Mouse (Mus musculus) ovary, postnatal 10 days (tissue): ENCODE data around the gene Slc38a2.

Source experiments
- DNase-seq: peaks from one replicate; pipeline ENCODE4 v3.0.0; 2022; ENCODE audit warnings: low spot score

The Slc38a2 gene

DNA sequence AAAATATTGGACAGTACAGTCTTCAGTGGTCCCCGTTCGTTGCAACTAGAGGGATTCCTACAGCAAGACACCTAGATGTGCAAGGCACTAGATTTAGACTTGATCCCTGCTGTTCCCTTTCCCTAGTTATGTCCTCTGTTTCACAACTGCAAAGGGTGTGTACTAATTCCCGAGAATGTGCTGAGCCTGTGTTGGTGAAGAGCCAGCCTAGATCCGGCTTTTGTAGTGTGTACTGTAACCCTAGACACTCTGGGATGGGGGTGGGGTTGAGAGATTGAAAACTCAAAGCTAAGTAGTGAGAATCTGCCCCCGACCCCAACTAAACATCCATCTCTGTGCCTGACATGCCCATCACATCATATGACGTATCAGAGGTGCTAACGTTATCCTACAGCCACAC lies 18.9 kb upstream of the Slc38a2 start:
- no peak for DNase-seq

DNA sequence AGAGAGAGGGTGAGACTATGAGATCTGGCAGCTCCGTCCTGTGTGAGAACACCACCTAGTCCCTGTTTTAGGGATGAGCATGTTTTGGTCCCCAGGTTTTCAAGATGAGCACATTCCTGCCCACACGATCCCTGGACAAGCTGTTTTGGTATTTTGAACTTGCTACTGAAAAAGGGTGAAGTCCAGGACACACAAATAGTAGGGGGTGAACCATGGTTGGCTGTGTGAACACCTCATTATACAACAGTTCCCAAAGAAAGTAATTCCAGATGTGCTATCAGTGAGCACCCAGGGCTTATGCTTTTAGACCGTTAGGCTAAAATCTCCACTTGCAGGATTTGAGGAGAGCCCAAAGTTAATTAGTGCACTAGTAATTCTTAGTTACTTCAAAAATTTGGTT lies 17.7 kb upstream of the Slc38a2 start:
- no peak for DNase-seq

DNA sequence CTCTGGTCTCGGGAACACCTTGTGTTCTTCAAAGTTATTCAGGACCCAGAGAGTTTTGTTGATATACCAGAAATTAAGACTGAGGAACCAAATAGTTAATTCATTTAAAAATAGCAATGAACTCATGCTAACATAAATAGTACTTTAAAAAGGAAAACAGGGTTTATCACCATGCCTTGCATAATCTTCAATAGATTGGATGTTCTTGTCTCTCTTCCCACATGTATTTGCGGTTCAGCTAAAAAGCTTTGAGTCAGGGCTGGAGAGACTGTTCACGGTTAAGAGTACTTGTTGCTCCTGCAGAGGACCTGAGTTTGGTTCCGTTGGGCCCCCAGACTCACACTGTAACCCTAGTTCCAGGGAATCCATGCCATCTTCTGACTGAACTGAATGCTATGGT lies 16.8 kb upstream of the Slc38a2 start:
- no peak for DNase-seq

DNA sequence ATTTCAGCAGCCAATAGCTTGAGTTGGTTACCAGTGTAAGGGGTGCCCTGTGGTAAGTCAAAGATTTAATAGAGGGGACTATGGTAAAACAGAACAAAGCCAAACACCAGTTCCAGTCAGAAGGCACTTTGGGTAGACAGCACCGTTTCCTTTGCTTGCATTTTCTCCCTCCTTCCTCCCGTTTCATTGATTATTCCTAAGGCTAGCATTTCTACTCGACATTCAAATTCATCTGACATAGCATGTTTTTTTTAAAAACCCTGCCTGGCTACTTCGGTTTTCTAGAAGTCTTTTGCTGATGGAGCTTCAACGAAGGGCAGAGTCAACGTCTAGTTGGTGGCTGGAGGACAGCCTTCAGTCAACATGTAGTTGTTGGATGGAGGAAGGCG lies 16.2 kb upstream of the Slc38a2 start:
- no peak for DNase-seq

DNA sequence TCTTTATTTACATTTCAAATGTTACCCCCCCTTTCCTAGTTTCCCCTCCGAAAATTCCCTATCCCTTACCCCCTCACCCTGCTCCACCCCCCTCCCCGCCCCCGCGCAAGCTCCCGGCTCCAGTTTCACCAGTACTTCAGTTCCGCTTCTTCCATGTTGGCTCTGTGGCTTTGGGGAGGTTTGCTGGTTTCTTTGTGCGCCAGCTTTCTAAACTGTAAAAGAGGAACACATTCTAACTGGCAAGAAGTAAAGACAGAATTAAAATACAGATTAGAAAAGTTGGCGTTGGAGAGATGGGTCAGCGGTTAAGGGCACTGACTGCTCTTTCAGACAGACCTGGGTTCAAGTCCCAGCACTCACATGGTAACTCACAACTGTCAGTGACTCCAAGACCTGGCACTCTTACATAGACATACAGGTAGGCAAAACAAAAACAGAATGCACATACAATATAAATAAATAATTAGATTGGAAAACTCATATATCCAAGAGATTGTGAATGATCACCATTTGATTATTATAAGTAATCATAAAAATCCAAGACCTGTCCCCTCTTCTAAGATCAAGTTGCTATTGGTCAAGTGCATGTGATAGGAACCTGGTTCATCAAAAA lies 15.7 kb upstream of the Slc38a2 start:
- DNase-seq = no peak

DNA sequence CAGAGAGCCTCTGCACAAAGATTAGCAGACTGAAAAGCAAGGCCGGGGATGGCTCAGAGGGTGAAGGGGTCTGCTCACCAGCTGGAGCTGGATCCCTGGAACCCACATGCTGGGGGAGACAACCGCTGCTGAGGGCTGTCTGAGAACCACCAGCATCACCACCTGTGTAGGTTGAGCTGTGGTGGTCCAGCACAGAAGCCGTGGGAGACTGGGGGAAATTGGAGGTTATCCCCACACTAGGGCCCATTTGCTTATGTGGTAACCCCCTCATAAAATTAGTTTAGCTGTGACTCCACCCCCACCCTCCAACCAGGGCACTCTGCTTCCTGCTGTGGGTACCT lies 15.1 kb upstream of the Slc38a2 start:
- DNase-seq = no peak

DNA sequence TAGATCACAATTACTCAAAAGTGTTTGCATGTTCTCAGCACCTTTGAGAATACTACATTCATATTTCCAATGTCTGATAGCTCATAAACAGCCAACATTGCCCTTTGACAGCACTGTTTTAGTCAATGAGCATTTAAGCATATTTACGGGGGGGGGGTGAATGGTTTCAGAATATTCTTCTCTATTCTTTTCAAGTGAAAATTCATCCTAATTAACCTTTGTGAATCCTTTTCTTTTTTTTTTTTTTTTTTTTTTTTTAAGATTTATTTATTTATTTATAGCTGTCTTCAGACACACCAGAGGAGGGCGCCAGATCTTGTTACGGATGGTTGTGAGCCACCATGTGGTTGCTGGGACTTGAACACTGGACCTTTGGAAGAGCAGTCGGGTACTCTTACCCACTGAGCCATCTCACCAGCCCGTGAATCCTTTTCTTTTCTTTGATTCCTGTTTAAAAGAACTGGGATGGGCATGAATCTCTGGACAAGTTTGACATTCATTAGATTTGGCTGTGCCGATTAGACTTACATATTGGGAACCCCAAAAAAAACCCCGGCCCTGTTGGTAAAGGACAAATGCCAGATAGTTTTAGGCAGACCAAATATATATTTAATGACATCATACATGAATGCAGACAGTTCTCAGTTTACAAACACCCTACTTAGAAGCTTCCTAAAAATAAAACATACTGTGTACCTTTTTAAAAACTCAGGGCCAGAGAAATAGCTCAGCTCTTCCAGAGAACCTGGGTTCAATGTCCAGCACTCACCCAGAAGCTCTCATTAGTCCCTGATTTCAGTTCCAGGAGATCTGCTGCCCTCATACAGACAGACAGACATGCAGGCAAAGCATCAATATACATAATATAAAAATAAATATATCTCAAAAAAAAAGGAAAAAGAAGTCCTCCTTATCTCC lies 14.5 kb upstream of the Slc38a2 start:
- DNase-seq = no peak

DNA sequence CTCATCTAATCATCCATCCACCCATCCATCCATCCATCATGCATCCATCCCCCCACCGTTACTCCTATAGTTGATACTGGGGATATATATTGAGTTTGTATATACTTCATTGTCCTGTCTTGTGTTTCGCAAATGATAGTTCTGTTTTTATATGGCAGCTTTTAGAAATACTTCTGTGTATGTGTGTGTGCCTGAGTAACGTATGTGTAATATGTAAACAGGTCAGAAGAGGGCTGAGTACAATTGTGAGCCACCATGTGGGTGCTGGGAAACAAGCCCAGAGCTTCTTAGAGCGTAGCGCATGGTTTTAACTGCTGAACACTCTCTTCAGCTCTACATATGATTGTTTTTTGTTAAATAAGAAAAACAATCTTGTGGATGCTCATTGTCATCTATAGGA lies 12.8 kb upstream of the Slc38a2 start:
- no peak for DNase-seq

DNA sequence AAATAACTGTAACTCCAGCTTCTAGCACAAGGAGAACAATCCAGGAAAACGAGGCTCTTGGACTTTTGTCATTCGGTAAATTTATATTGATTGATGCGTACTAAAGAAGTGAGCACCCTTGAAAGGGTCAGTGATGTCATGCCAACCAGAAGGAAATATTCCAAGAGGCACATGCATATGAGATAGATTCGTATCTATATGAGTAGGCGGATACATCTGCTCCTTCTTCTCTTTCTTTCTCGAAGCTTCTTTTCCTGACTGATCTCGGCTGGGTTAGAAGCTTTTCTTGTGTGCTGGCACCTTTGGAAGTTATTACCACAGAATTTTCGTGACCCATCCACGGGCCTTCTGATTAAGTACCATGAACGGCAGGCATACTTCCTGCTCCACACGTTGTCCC lies 12.1 kb upstream of the Slc38a2 start:
- no peak for DNase-seq

DNA sequence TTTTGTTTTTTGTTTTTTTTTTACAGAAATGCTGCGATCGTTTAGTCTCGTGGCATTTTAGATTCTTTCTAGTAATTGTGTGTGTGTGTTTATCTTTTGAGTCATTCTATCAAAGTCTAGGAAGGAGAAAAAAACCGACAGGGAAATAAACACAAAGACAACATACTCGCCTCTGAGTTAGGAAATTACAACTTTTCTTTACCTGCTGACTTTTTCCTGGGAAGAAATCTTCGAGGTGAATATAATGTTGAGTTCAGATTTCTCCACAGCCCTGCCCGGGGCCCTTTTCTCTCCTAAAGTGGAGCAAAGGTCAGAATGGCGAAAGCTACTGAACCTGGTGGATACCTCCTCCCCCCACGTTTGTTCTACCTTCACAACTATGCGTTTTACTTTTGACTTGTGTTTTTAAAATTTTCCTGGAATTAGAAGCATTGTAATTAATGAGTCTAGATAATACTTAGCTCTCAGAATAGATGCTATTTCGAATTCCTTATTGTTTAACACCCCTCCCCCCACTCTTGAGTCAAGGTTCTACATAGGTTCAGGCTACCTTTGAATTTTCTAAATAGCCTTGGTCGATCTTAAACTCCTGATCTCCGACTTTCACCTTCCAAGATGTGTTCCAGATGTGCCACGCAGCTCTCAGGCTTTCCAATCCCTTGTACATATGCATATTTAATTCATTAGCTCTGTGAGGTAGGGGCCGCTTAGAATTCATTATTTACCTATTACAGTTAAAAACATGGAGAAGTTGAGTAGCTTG lies 11.0 kb upstream of the Slc38a2 start:
- DNase-seq = no peak

DNA sequence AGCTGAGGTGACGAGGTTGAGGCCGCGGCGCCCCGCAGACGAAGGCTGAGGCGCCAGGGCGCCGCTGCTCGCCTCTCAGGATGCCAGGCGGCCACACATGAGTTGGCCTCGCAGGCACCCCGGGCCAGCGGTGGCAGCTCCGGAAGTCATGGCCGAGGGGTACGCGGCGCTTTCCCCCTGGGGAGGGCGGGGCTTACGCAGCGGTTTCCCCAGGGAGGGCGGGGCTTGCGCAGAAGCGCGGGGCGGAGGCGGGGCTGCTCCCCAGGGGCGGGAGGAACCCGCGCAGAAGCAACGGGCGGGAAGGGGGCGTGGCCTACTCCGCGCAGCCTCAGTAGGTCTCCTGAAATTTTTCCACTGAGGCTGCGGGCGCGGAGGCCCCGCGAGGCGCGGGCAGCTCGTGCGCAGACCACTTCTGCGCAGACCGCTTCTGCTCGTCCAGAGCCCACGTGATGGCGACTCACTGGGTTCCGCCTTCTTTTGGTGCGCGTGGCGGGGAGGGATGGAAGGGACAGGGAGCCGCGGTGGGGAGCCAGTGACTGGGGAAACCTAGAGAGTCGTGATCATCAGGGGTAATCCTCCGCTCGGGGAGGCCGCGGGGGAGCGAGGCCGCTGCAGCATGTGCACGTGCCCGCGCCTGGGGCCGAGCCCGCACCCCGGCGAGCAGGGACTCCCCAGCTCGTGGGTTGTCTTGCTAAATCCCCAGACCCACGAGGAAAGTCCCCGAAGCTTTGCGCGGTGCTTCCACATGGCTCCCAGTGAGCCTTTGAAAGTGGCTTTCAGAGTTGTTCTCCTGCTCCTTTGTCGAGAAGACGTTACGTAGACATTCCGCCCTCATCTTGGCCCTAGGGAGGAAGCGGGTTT lies 10.2 kb upstream of the Slc38a2 start:
- peak; percentile 92 for DNase-seq

DNA sequence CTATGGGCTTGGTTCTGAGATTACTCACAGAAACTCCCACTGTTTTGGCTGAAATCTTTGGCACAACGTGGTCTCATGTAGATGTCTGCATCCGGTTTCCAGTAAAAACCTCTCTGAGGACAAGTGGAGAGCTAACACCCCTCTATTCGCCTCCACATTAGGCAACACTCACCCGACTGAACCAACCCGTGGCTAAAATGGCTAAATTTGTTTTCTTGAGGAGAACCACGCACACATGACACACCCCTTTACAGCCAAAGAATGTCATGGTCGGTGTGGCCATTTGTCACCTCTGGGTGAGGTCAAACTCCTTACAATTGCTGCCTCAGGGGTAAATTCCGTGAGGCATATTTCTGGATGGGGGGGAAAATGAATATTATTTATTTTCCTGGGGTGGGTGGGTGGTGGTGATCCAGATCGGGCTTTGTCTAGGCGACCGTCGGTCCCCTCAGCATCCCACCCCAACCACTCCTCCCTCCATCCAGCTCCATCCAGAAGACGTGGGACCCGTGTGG lies 9.5 kb upstream of the Slc38a2 start:
- DNase-seq = no peak

DNA sequence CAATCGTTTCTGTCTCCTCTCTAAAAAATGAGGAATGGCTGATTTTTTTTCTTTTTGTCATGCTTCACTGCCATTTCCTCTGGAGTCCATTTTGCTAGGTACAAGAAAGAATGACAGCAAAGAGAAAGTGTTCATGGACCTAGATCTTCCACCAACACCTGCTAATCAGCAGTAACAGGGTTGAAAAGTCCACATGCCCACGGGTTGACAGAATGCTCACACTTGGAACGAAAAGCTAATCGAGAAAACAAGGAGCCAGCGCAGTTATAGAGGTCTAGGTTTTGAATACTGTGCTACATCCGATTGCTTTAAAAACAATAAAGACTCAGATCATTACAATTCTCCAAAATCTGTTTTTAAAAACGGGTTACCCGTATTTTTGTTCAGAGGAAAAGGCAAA lies 8.9 kb upstream of the Slc38a2 start:
- no peak for DNase-seq

DNA sequence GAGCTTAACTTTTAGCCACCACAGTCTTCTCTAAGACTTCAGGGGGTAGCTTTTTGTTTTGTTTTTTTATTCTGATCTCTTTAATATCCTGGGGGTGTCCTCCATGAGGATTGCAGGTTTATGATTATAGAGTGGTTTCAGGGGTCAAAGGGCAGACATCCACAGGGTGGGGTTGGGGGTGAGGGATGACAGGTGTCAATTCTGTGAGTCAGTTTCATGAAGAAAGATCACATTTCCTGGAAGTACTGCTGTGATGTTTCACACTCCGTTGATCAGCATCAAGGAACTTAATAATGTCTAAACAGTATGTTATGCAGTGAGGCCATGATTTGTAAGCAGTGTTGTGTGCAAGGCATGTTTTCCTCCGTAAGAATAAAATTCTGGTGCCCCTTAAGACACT lies 8.4 kb upstream of the Slc38a2 start:
- no peak for DNase-seq

DNA sequence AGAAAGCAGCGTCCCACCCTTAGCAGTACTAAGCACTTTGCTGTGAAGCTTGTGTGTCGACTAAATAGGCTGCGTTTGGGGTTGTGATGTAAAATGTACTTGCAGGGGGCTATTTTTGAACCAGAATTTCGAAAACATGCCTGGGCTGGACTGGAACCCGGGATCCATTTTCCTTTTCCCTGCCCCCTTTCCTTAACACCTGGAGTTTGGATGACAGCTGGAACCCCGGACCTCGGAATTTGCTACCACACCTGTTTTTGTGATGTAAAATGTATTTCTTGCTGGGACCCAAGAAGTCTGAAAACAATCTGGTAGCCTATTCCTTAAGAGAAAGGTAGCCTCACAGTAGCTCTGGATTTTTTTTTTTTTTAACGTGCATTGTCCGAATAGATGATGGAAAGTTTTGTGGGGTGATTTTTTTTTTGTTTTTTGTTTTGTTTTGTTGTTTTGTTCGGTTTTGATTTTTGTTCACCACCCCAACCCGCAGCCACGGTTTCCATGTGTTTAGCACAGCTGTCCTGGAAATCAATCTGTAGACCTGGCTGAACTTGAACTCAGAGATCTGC lies 3.0 kb upstream of the Slc38a2 start:
- no peak for DNase-seq

DNA sequence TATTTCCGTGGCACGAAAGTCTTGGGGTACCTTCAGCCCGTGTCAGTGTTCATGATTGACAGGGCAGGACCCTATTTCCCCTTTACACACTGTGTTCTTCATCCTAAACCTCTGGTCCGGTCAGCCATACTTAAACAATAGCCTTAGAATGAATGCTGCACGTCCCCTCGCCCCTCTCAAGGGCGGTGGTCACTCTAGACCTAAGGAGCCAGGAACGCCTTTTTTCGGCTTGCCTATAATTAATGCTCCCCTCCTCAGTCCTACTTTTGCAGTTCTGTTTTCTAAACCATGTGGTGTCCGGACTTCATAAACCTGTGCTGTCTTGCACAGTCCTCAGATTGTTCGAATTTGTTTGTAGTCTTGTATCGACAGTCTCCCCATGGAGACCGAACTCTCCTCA lies 1.2 kb upstream of the Slc38a2 start:
- no peak for DNase-seq

DNA sequence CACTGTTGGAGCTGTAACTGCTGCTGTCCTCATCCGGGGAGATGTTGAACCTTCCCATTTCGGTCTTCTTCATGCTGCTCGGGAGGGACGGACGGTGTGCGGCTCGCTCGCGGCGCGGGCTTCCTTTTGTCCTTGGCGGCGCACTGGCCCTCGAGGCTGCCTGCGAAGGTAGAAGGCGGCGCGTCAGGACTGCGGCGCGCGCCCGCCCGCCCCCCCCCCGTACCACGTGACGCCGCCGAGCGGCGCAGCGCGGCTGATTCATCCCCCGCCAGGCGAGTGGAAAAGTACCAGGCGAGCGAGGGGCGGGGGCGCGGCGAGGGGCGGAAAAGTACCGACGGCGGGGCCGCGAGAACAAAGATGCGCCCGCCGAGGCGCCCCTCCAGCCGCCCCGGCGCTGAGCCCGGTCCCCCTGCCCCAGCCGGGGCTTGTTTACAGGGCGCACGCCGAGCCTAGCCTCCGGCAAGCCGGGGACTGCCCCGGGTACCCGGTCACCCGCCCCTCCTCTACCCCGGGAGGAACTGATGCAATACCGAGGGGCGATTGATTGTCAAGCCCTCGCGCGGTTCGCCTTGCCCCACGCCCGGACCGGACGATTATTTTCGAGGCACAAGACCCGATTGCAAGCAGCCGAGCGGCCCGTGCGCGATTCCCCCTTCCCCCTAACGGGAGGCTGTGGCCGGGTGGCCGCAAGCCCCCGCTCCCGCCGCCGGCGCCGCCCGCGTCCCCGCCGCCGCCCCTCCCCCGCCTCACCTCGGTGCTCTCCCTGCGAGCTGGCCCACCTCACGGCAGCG lies 677 bp downstream of the Slc38a2 start:
- peak; percentile 80 for DNase-seq

DNA sequence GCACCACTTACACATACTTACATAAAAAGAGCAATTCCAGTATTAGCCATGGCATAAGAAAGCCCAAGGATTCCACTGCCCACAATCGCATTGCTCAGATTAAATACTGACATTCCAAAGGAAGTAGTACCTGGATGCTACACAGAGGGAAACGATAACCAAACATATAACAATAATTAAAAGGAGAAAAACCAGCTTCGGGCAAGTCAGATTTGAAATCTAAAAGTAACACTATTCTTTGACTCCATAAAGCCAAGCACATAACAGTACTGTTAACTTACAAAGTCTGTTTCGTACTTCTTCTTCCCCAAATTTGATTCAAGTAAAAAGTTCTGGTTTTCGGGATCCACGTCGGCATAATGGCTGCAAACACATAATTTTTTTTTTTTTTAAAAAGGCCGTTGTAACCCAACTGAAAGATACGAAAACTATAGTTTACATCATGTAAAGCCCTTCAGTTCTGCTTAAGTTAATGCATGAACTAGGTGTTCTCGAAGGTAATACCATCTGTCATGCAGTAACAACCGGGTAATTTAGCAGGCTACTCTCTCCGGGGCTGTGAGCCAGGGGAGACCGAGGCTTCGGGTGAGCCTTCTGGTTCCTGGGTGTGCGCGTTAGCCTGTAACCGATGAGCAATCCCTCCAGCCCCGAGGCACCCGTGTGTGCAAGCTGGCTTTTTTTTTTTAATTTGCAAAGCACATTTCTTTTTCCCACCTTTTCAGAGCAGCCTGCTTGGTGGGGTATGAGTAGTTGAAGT lies 1.5 kb downstream of the Slc38a2 start:
- DNase-seq = no peak

DNA sequence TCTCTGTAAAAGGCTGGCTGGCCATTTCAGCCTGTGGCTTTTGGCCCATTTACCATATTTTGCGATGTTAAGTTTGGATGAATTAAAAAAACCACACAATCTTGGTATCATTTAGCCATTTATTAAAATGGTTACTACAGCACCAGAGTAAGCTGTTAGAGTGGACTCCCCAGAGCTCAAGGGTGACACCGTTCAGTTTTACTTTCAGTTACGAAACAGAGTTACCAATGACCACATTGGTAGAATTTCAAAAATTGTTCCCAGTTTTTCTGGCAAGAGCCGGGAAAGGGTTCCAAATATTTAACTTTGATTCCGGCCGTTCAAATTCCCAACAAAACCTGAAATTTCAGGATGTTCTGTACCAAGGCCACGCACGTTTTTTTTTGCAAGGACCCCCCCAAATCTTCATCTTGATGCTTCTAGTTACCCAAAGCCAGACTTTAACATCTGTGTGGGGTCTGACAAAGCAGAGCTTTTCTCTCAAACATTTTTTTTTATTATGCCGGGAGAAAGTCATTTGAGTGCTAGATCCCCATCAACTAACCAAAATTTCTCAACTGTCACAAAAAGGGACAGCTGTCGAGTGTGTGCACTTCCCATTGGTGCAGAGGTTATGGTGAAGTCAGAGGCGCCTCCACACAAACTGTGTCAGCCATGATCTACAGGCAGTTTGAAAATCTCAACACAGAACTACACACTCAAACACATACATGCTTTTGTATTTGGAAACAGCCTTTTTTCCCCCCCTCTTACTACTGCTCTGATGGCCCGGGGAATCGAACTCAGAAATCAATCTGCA lies 2.8 kb downstream of the Slc38a2 start:
- DNase-seq = no peak
